Mouse (Mus musculus) cerebellum, adult 2 months (tissue): ENCODE measurements around the gene Alk. TPM values are rescaled to one million over a fixed set of nuclear protein-coding genes. Genes with fewer than 3 reads are reported as not detected.

Experiments
- DNase-seq, 2 experiments: peaks; one replicate each; pipeline ENCODE4 v3.0.0; 2021
- H3K27ac ChIP-seq: fragments of 200-500 bp; 2 replicates; pipeline ENCODE4 v1.5.1; 2012; ENCODE audit warnings: low read length, control low read depth, inconsistent platforms; ENCODE audit not compliant: insufficient read depth
- H3K27me3 ChIP-seq: fragments of 200-500 bp; 2 replicates; pipeline ENCODE4 v1.6.1; 2012; ENCODE audit warnings: inconsistent platforms, mild to moderate bottlenecking, low read length, moderate library complexity; ENCODE audit not compliant: control insufficient read depth, insufficient read depth
- H3K4me1 ChIP-seq: fragments of 200-500 bp; 2 replicates; pipeline ENCODE4 v1.6.1; 2011; ENCODE audit warnings: low read length; ENCODE audit not compliant: control insufficient read depth, insufficient read depth
- H3K4me3 ChIP-seq: fragments of 200-500 bp; replicated peaks from 2 replicates; pipeline ENCODE3; 2011; ENCODE audit warnings: mild to moderate bottlenecking, low read depth, low read length, control low read depth; ENCODE audit not compliant: insufficient read depth
- CTCF ChIP-seq: fragments of 200-500 bp; IDR thresholded peaks from 2 replicates; pipeline ENCODE4 v1.5.1; 2011; ENCODE audit warnings: low read depth, mild to moderate bottlenecking, control low read depth, low read length, moderate library complexity, borderline replicate concordance; ENCODE audit not compliant: insufficient read depth
- POLR2A ChIP-seq: fragments of 200-500 bp; IDR thresholded peaks from 2 replicates; pipeline ENCODE4 v1.6.1; 2011; ENCODE audit warnings: low read length, control low read depth, borderline replicate concordance; ENCODE audit not compliant: insufficient read depth
- WGBS: fragments of 180-500 bp; shearing (Covaris S2); methylation state at CpG from one replicate; pipeline ENCODE4 v1.1.7; 2018; 5-methylcytosine and 5-hydroxymethylcytosine counted together
- polyA plus RNA-seq: library from polyadenylated mRNA; depleted of rRNA; stranded (reverse); fragments of >200 nt; gene quantifications from 2 replicates; pipeline ENCODE4 v1.2.3, GENCODE M21; 2012

Gene Alk
- polyA plus RNA-seq, 1 experiment: 1.6 TPM

- DNase-seq: no peak
- no peak overlapping the region for H3K4me3 ChIP-seq
- no peak for TF ChIP-seq POLR2A
- no peak for TF ChIP-seq CTCF
- H3K27me3 ChIP-seq: no peaks in the 10 kb centered on the region
- H3K4me1 ChIP-seq: no peaks in the 10 kb centered on the region
- H3K27ac ChIP-seq: no peak overlapping the region
Measured at GRCm38 (mm10) chr17:72319576-72319975, 284.9 kb downstream of the Alk start.

- TF ChIP-seq CTCF (no peak), POLR2A (no peak)
- no peak for DNase-seq
- H3K4me3 ChIP-seq: no peak overlapping the region
- no peak overlapping the region for H3K27ac ChIP-seq
- 89% methylated on average over 5 of the region's 5 CpGs for WGBS
- H3K4me1 ChIP-seq: no peaks in the 10 kb centered on the region
- H3K27me3 ChIP-seq: no peaks in the 10 kb centered on the region
Measured at GRCm38 (mm10) chr17:72299651-72300050, 304.8 kb downstream of the Alk start.

- TF ChIP-seq CTCF (no peak), POLR2A (no peak)
Measured at GRCm38 (mm10) chr17:72296349-72296748, 308.1 kb downstream of the Alk start.

DNA sequence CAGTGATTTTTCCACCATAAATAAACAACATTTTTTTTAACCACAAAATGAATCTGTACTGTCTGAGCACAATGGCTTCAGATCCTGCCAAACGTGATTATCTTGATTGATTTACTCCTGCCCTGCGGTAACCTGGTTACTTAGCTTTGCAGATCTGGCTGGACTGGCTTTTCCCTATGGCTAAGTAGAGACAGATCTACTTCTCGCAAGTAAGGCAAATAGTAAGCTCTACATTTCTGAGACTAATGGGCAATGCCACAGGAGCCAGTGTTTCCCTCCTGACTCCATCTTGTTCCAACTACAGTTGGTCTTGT is 311.2 kb downstream of the Alk start:
- TF ChIP-seq CTCF (no peak), POLR2A (no peak)
- no peaks in the 10 kb centered on the region for H3K4me1 ChIP-seq
- no peak for DNase-seq
- H3K4me3 ChIP-seq: no peak overlapping the region
- H3K27me3 ChIP-seq: no peaks in the 10 kb centered on the region
- no peak overlapping the region for H3K27ac ChIP-seq
- 76% methylated on average over 3 of the region's 3 CpGs for WGBS

More at GRCm38 (mm10) chr17:72296349-72296748, 308.1 kb downstream of the Alk start:
- Histone ChIP-seq H3K27ac (no peak overlapping the region), H3K4me3 (no peak overlapping the region), H3K4me1 (no peaks in the 10 kb centered on the region), H3K27me3 (no peaks in the 10 kb centered on the region)
- 94% methylated on average over 1 of the region's 1 CpGs for WGBS
- DNase-seq: no peak

DNA sequence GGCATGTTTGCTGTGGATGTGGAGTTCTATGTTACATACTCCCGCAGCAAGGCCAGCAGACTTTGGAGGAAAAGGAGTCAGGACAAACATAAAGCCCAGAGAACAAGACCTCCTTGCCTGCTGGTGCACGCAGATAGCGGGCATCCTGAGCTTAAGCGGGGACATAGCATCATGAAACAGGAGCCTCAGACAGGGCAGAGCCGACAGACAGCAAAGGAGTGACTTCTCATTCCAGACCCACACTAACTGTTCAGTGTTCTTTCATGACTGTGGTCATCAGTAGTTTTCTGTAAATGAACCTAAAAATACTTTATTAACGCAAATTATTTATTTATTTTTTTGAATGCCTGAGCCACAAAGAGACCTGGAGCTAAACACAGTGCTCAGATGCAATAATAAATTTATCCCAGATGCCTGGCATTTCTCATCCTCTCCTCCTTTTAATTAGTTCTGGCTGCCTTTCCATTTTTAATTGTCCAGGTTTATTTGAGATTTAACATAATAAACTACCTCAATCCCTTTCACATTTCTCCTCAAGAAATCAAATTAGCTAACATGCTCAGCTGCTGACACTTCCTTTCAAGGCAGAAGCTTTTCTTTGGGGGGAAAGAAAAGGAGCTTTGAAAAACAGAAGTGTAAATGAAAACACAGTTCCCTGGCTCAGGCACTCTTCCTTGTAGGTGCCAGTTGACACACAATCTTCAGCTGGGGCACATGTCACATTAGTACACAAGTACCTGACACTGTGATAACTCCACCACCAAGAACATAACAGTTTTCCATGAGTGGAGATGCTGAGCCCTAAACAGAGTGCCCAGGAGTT is 311.8 kb downstream of the Alk start:
- 94% methylated on average over 6 of the region's 6 CpGs for WGBS
- no peak overlapping the region for H3K27ac ChIP-seq
- H3K27me3 ChIP-seq: no peaks in the 10 kb centered on the region
- H3K4me1 ChIP-seq: no peaks in the 10 kb centered on the region
- DNase-seq: no peak
- TF ChIP-seq POLR2A: no peak
- TF ChIP-seq CTCF: no peak
- H3K4me3 ChIP-seq: no peak overlapping the region

GRCm38 (mm10) chr17:72285961-72286360 is 318.5 kb downstream of the Alk start:
- no peak for DNase-seq
- WGBS: 23% methylated on average over 3 of the region's 3 CpGs

DNA sequence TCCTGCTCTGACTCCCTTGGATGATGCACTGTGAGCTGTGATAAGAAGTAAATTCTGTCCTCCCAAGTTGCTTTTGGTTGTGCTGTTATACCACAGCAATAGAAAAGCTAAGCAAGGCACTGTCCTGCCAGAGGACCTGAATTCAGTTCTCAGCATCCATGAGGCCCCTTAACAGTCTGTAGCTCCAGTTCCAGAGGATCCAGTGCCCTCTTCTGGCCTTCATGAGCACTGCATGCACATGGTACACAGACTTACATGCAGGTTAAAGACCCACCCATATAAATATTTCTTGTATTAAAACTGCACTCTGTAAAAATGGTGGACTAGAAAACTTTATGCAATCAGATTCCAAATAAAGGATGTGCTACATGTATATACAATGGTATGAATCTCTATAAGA is 326.1 kb downstream of the Alk start:
- Histone ChIP-seq H3K27me3 (no peaks in the 10 kb centered on the region), H3K27ac (no peak overlapping the region), H3K4me3 (no peak overlapping the region), H3K4me1 (no peaks in the 10 kb centered on the region)
- TF ChIP-seq CTCF: no peak
- no peak for TF ChIP-seq POLR2A
- DNase-seq: no peak

More at GRCm38 (mm10) chr17:72285961-72286360, 318.5 kb downstream of the Alk start:
- TF ChIP-seq CTCF (no peak), POLR2A (no peak)
- no peaks in the 10 kb centered on the region for H3K27me3 ChIP-seq
- no peak overlapping the region for H3K4me3 ChIP-seq
- H3K27ac ChIP-seq: no peak overlapping the region
- no peaks in the 10 kb centered on the region for H3K4me1 ChIP-seq

DNA sequence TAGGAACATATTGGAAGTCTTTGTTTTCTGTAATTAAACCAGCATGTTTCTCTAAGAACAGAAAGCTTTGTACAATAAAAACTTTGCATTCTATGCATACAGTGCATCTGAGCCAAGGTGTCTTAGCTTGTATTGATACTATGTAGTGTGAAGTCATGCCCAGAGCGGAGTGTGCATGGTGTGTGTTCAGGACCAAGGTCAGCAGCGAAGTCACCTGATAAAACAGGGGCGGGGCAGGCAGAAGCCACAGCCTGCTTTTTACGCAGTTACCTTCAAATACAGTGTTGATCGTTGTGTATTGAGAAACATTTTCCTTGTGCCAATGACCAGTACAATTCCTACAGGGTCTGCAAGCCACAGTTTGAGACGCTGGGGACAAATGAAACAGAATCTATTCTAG is 327.6 kb downstream of the Alk start:
- H3K4me1 ChIP-seq: no peaks in the 10 kb centered on the region
- TF ChIP-seq POLR2A: no peak
- 88% methylated on average over 6 of the region's 6 CpGs for WGBS
- H3K27ac ChIP-seq: no peak overlapping the region
- no peak for DNase-seq
- no peaks in the 10 kb centered on the region for H3K27me3 ChIP-seq
- no peak overlapping the region for H3K4me3 ChIP-seq
